Mouse (Mus musculus): ENCODE data around the gene Dmbx1. TPM values are rescaled to one million over a fixed set of nuclear protein-coding genes. Genes with fewer than 3 reads are reported as not detected.

Dmbx1 gene
- polyA plus RNA-seq, 1 experiment from 2014 or later, result not detected

- no peak for ATAC-seq
- no peaks in the 10 kb centered on the region for H3K36me3 ChIP-seq (ENCODE audit: control insufficient read depth, insufficient read depth)
- H3K27ac ChIP-seq (ENCODE audit: low read length), result no peak overlapping the region
- no peak overlapping the region for H3K9ac ChIP-seq (replicated peaks; ENCODE audit: low read depth, low read length)
- H3K4me1 ChIP-seq (replicated peaks; ENCODE audit: control insufficient read depth, insufficient read depth, low read length), result peaks cover 6% of the 10 kb centered on the region
- no peak overlapping the region for H3K4me3 ChIP-seq (replicated peaks; ENCODE audit: low read length)
- H3K27me3 ChIP-seq (replicated peaks; ENCODE audit: control insufficient read depth, insufficient read depth, low read length), result peaks cover 82% of the 10 kb centered on the region
- H3K9me3 ChIP-seq (ENCODE audit: control insufficient read depth, low read length), result no peaks in the 10 kb centered on the region
- no peak overlapping the region for H3K4me2 ChIP-seq (ENCODE audit: low read length)
- WGBS, result 8% methylated on average over 6 of the region's 6 CpGs
Observed at GRCm38 (mm10) chr4:115952758-115953157, 13.0 kb upstream of the Dmbx1 start.

GRCm38 (mm10) chr4:115943669-115944314 lies 4.1 kb upstream of the Dmbx1 start:
- no peak overlapping the region for H3K9ac ChIP-seq (replicated peaks; ENCODE audit: low read depth, low read length)
- no peaks in the 10 kb centered on the region for H3K36me3 ChIP-seq (ENCODE audit: control insufficient read depth, insufficient read depth)
- peaks cover 74% of the 10 kb centered on the region for H3K27me3 ChIP-seq (replicated peaks; ENCODE audit: control insufficient read depth, insufficient read depth, low read length)
- H3K4me1 ChIP-seq (replicated peaks; ENCODE audit: control insufficient read depth, insufficient read depth, low read length), result peaks cover 12% of the 10 kb centered on the region
- H3K27ac ChIP-seq (ENCODE audit: low read length), result no peak overlapping the region
- H3K4me2 ChIP-seq (ENCODE audit: low read length), result peak overlapping the region; percentile 36; the same call in 1 of the 2 replicates
- no peak for ATAC-seq
- H3K9me3 ChIP-seq (ENCODE audit: control insufficient read depth, low read length), result no peaks in the 10 kb centered on the region
- under 1% methylated on average over 38 of the region's 41 CpGs for WGBS
- peak overlapping the region; percentile 2; the same call in 1 of the 2 replicates for H3K4me3 ChIP-seq (replicated peaks; ENCODE audit: low read length)

- no peak overlapping the region for H3K9ac ChIP-seq (replicated peaks; ENCODE audit: low read depth, low read length)
- no peak overlapping the region for H3K4me2 ChIP-seq (ENCODE audit: low read length)
- no peak overlapping the region for H3K4me3 ChIP-seq (replicated peaks; ENCODE audit: low read length)
- no peaks in the 10 kb centered on the region for H3K9me3 ChIP-seq (ENCODE audit: control insufficient read depth, low read length)
- WGBS, result 3% methylated on average over 9 of the region's 9 CpGs
- H3K27me3 ChIP-seq (replicated peaks; ENCODE audit: control insufficient read depth, insufficient read depth, low read length), result peaks cover 82% of the 10 kb centered on the region
- H3K27ac ChIP-seq (ENCODE audit: low read length), result no peak overlapping the region
- H3K4me1 ChIP-seq (replicated peaks; ENCODE audit: control insufficient read depth, insufficient read depth, low read length), result peaks cover 18% of the 10 kb centered on the region
- no peak for ATAC-seq
- H3K36me3 ChIP-seq (ENCODE audit: control insufficient read depth, insufficient read depth), result no peaks in the 10 kb centered on the region
Observed at GRCm38 (mm10) chr4:115941242-115941820, 1.6 kb upstream of the Dmbx1 start.

GRCm38 (mm10) chr4:115940681-115941080 lies 955 bp upstream of the Dmbx1 start:
- H3K27ac ChIP-seq (ENCODE audit: low read length), result no peak overlapping the region
- H3K4me1 ChIP-seq (replicated peaks; ENCODE audit: control insufficient read depth, insufficient read depth, low read length), result peaks cover 21% of the 10 kb centered on the region
- no peaks in the 10 kb centered on the region for H3K36me3 ChIP-seq (ENCODE audit: control insufficient read depth, insufficient read depth)
- H3K9ac ChIP-seq (replicated peaks; ENCODE audit: low read depth, low read length), result no peak overlapping the region
- ATAC-seq, result no peak
- no peak overlapping the region for H3K4me3 ChIP-seq (replicated peaks; ENCODE audit: low read length)
- WGBS, result 11% methylated on average over 3 of the region's 3 CpGs
- no peak overlapping the region for H3K4me2 ChIP-seq (ENCODE audit: low read length)
- H3K27me3 ChIP-seq (replicated peaks; ENCODE audit: control insufficient read depth, insufficient read depth, low read length), result peaks cover 80% of the 10 kb centered on the region
- H3K9me3 ChIP-seq (ENCODE audit: control insufficient read depth, low read length), result no peaks in the 10 kb centered on the region

GRCm38 (mm10) chr4:115938276-115939160 lies 1.2 kb downstream of the Dmbx1 start:
- WGBS, result 2% methylated on average over 37 of the region's 37 CpGs

GRCm38 (mm10) chr4:115937061-115937976 lies 2.4 kb downstream of the Dmbx1 start:
- Histone ChIP-seq H3K4me1 (replicated peaks; ENCODE audit: control insufficient read depth, insufficient read depth, low read length) (peaks cover 21% of the 10 kb centered on the region), H3K9ac (replicated peaks; ENCODE audit: low read depth, low read length) (no peak overlapping the region), H3K36me3 (ENCODE audit: control insufficient read depth, insufficient read depth) (no peaks in the 10 kb centered on the region), H3K4me3 (replicated peaks; ENCODE audit: low read length) (no peak overlapping the region), H3K27ac (ENCODE audit: low read length) (no peak overlapping the region), H3K4me2 (ENCODE audit: low read length) (no peak overlapping the region), H3K9me3 (ENCODE audit: control insufficient read depth, low read length) (no peaks in the 10 kb centered on the region), H3K27me3 (replicated peaks; ENCODE audit: control insufficient read depth, insufficient read depth, low read length) (peaks cover 78% of the 10 kb centered on the region)
- no peak for ATAC-seq
- WGBS, result 3% methylated on average over 19 of the region's 19 CpGs

More at GRCm38 (mm10) chr4:115938276-115939160, 1.2 kb downstream of the Dmbx1 start:
- Histone ChIP-seq H3K4me3 (replicated peaks; ENCODE audit: low read length) (no peak overlapping the region), H3K36me3 (ENCODE audit: control insufficient read depth, insufficient read depth) (no peaks in the 10 kb centered on the region), H3K4me1 (replicated peaks; ENCODE audit: control insufficient read depth, insufficient read depth, low read length) (peaks cover 21% of the 10 kb centered on the region), H3K27ac (ENCODE audit: low read length) (no peak overlapping the region), H3K9ac (replicated peaks; ENCODE audit: low read depth, low read length) (no peak overlapping the region), H3K27me3 (replicated peaks; ENCODE audit: control insufficient read depth, insufficient read depth, low read length) (peaks cover 78% of the 10 kb centered on the region), H3K4me2 (ENCODE audit: low read length) (no peak overlapping the region), H3K9me3 (ENCODE audit: control insufficient read depth, low read length) (no peaks in the 10 kb centered on the region)
- ATAC-seq, result no peak

GRCm38 (mm10) chr4:115936646-115937045 lies 3.1 kb downstream of the Dmbx1 start:
- H3K27me3 ChIP-seq (replicated peaks; ENCODE audit: control insufficient read depth, insufficient read depth, low read length), result peaks cover 76% of the 10 kb centered on the region
- under 1% methylated on average over 20 of the region's 20 CpGs for WGBS

GRCm38 (mm10) chr4:115935835-115936581 lies 3.7 kb downstream of the Dmbx1 start:
- Histone ChIP-seq H3K36me3 (ENCODE audit: control insufficient read depth, insufficient read depth) (no peaks in the 10 kb centered on the region), H3K27me3 (replicated peaks; ENCODE audit: control insufficient read depth, insufficient read depth, low read length) (peaks cover 76% of the 10 kb centered on the region), H3K4me1 (replicated peaks; ENCODE audit: control insufficient read depth, insufficient read depth, low read length) (peaks cover 21% of the 10 kb centered on the region), H3K9me3 (ENCODE audit: control insufficient read depth, low read length) (no peaks in the 10 kb centered on the region), H3K4me2 (ENCODE audit: low read length) (no peak overlapping the region), H3K4me3 (replicated peaks; ENCODE audit: low read length) (no peak overlapping the region), H3K9ac (replicated peaks; ENCODE audit: low read depth, low read length) (no peak overlapping the region), H3K27ac (ENCODE audit: low read length) (no peak overlapping the region)
- ATAC-seq, result no peak
- WGBS, result 1% methylated on average over 36 of the region's 36 CpGs

More at GRCm38 (mm10) chr4:115936646-115937045, 3.1 kb downstream of the Dmbx1 start:
- no peak overlapping the region for H3K4me2 ChIP-seq (ENCODE audit: low read length)
- H3K9me3 ChIP-seq (ENCODE audit: control insufficient read depth, low read length), result no peaks in the 10 kb centered on the region
- no peak for ATAC-seq
- H3K36me3 ChIP-seq (ENCODE audit: control insufficient read depth, insufficient read depth), result no peaks in the 10 kb centered on the region
- no peak overlapping the region for H3K9ac ChIP-seq (replicated peaks; ENCODE audit: low read depth, low read length)
- no peak overlapping the region for H3K27ac ChIP-seq (ENCODE audit: low read length)
- H3K4me1 ChIP-seq (replicated peaks; ENCODE audit: control insufficient read depth, insufficient read depth, low read length), result peaks cover 21% of the 10 kb centered on the region
- H3K4me3 ChIP-seq (replicated peaks; ENCODE audit: low read length), result no peak overlapping the region
